Mouse (Mus musculus) cerebellum, adult 2 months (tissue): ENCODE data around the gene Ror2.

Experiments
- CTCF ChIP-seq: fragments of 200-500 bp; IDR thresholded peaks from 2 replicates; pipeline ENCODE4 v1.5.1; 2011; ENCODE audit warnings: low read depth, mild to moderate bottlenecking, control low read depth, low read length, moderate library complexity, borderline replicate concordance; ENCODE audit not compliant: insufficient read depth
- POLR2A ChIP-seq: fragments of 200-500 bp; IDR thresholded peaks from 2 replicates; pipeline ENCODE4 v1.6.1; 2011; ENCODE audit warnings: low read length, control low read depth, borderline replicate concordance; ENCODE audit not compliant: insufficient read depth

DNA sequence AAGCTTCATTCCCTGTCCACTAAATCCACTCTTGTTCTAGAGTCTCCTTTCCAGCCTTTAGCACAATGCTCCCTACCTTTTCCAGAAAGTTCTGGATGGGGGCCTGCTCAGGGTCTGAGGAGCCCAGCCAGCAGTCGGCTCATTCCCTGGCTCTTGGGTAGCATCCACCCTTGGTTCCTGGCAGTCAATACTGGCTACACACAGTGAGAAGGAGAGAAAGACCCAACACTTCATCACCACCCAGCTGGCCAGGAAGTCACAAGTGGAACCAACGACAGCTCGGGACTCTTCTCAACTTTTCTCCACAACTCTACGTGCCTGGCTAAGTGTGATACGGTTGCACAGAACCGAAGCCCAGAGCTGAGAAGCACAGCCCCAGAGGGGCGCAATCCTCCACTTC is 86.7 kb downstream of the Ror2 start:
- no peak for TF ChIP-seq POLR2A
- TF ChIP-seq CTCF: no peak
